Mouse (Mus musculus) intestine, embryonic 16.5 days (tissue): ENCODE data around the gene Pcgf6. TPM values are rescaled to one million over a fixed set of nuclear protein-coding genes. Genes with fewer than 3 reads are reported as not detected.

Experiments
- ATAC-seq: fragments of 200-750 bp; cut with Nextera tagmentation; 2 replicates; pipeline ENCODE4 v1.8.0; 2017; ENCODE audit warnings: moderate TSS enrichment, moderate library complexity
- H3K27ac ChIP-seq: fragments of 300-500 bp; sonication (generic); 2 replicates; pipeline ENCODE4 v1.5.1; 2014; ENCODE audit warnings: mild to moderate bottlenecking, low read length
- H3K27me3 ChIP-seq: fragments of 300-500 bp; sonication (generic); replicated peaks from 2 replicates; pipeline ENCODE4 v1.6.1; 2014; ENCODE audit warnings: low read length, control low read depth, mixed read lengths; ENCODE audit not compliant: control insufficient read depth, insufficient read depth
- H3K36me3 ChIP-seq: fragments of 300-500 bp; sonication (generic); 2 replicates; pipeline ENCODE4 v1.6.1; 2014; ENCODE audit warnings: low read length, control low read depth; ENCODE audit not compliant: control insufficient read depth, insufficient read depth
- H3K4me1 ChIP-seq: fragments of 300-500 bp; sonication (generic); 2 replicates; pipeline ENCODE4 v1.6.1; 2014; ENCODE audit warnings: low read length, control low read depth, mixed read lengths; ENCODE audit not compliant: control insufficient read depth, insufficient read depth
- H3K4me2 ChIP-seq: fragments of 300-500 bp; sonication (generic); 2 replicates; pipeline ENCODE4 v1.6.1; 2014; ENCODE audit warnings: low read depth, low read length, control low read depth
- H3K4me3 ChIP-seq: fragments of 300-500 bp; sonication (generic); 2 replicates; pipeline ENCODE4 v1.5.1; 2014; ENCODE audit warnings: mild to moderate bottlenecking, low read length
- H3K9ac ChIP-seq: fragments of 300-500 bp; sonication (generic); 2 replicates; pipeline ENCODE4 v1.6.1; 2014; ENCODE audit warnings: low read depth, low read length
- H3K9me3 ChIP-seq: fragments of 300-500 bp; sonication (generic); 2 replicates; pipeline ENCODE4 v1.6.1; 2016; ENCODE audit warnings: low read length, control low read depth; ENCODE audit not compliant: control insufficient read depth
- WGBS: fragments of 180-500 bp; shearing (Covaris S2); extraction: QIAGEN DNeasy Blood & Tissue Kit; methylation state at CpG from one replicate; pipeline ENCODE4 v1.1.7; 2014; 5-methylcytosine and 5-hydroxymethylcytosine counted together
- polyA plus RNA-seq: library from polyadenylated mRNA; unstranded; fragments of >200 nt; fragmentation: Nextera tagmentation; extraction: Ambion mirVana; gene quantifications from 2 replicates; pipeline ENCODE4 v1.2.1, GENCODE M21; 2015

The Pcgf6 gene
- polyA plus RNA-seq, 1 experiment from 2014 or later: 16.7 TPM

DNA sequence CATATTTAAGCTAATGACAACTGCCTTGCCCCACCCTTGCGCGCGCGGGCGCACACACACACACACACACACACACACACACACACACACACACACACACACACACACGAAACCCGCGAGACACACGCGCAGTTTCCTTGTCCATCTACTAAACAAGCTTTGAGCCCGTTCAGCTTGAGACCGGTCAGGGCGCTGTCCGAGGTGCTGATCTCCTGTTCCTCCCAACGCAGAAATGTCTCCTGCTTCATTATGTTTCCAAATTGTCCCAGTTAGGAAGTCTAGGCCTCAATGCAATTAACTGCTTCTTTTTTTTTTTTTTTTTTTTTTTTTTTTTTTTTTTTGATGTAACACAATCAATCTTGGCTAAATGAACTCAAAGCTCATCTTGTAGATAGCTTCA is 34.2 kb downstream of the Pcgf6 start:
- peaks cover 51% of the 10 kb centered on the region for H3K27me3 ChIP-seq
- H3K4me2 ChIP-seq: no peak overlapping the region
- peaks cover 13% of the 10 kb centered on the region for H3K4me1 ChIP-seq
- under 1% methylated on average over 15 of the region's 15 CpGs for WGBS
- no peaks in the 10 kb centered on the region for H3K9me3 ChIP-seq
- no peak overlapping the region for H3K9ac ChIP-seq
- no peak overlapping the region for H3K4me3 ChIP-seq
- H3K27ac ChIP-seq: no peak overlapping the region
- no peaks in the 10 kb centered on the region for H3K36me3 ChIP-seq
- ATAC-seq: no peak

- no peak overlapping the region for H3K4me2 ChIP-seq
- no peaks in the 10 kb centered on the region for H3K36me3 ChIP-seq
- no peaks in the 10 kb centered on the region for H3K9me3 ChIP-seq
- H3K4me3 ChIP-seq: peak overlapping the region; percentile 51; the same call in 1 of the 2 replicates
- 5% methylated on average over 9 of the region's 9 CpGs for WGBS
- no peak for ATAC-seq
- no peak overlapping the region for H3K9ac ChIP-seq
- H3K27me3 ChIP-seq: peaks cover 51% of the 10 kb centered on the region
- H3K27ac ChIP-seq: no peak overlapping the region
- H3K4me1 ChIP-seq: peaks cover 13% of the 10 kb centered on the region
These were observed 34.7 kb downstream of the Pcgf6 start for GRCm38 (mm10) chr19:47015965-47016364.

- ATAC-seq: peak; percentile 36
These were observed 35.3 kb downstream of the Pcgf6 start for GRCm38 (mm10) chr19:47015396-47015795.

DNA sequence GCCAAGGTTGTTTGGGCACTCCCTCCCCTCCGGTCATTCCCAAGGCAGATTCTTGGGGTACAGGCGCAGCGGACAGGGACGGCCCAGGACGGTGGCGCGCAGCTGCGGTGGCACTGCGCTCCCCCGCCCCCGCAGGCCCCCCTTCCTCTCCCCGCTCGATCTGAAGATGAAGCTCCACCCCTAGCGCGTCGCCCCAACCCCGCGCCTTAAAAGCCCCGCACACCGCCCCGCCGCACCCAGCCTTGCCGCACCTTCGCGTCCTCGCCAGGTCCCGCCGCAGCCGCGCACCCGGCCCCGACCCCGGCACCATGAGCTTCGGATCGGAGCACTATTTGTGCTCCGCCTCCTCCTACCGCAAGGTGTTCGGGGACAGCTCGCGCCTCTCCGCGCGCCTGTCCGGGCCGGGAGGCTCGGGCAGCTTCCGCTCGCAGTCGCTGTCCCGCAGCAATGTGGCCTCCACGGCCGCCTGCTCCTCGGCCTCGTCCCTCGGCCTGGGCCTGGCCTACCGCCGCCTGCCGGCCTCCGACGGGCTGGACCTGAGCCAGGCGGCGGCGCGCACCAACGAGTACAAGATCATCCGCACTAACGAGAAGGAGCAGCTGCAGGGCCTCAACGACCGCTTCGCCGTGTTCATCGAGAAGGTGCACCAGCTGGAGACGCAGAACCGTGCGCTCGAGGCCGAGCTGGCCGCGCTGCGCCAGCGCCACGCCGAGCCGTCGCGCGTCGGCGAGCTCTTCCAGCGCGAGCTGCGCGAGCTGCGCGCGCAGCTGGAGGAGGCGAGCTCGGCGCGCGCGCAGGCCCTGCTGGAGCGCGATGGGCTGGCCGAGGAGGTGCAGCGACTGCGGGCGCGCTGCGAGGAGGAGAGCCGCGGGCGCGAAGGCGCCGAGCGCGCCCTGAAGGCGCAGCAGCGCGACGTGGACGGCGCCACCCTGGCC is 36.0 kb downstream of the Pcgf6 start, which contains the start of the genes Ina and Nt5c2:
Gene Ina (plus strand): TSS at position 252 of the 935 bp plus-strand sequence.
Gene Nt5c2 (minus strand): TSS at position 707 of the 935 bp plus-strand sequence.
- H3K36me3 ChIP-seq: no peaks in the 10 kb centered on the region
- peak within 1 kb of the TSS; percentile 49; the same call in 1 of the 2 replicates for H3K9ac ChIP-seq
- H3K4me2 ChIP-seq: peak within 1 kb of the TSS; percentile 89
- ATAC-seq: peak; percentile 88
- peaks cover 13% of the 10 kb centered on the region for H3K4me1 ChIP-seq
- H3K27ac ChIP-seq: no peak within 1 kb of the TSS; the same call in 1 of the 2 replicates
- WGBS: under 1% methylated on average over 113 of the region's 124 CpGs
- peaks cover 51% of the 10 kb centered on the region for H3K27me3 ChIP-seq
- peak within 1 kb of the TSS; percentile 51 for H3K4me3 ChIP-seq
- no peaks in the 10 kb centered on the region for H3K9me3 ChIP-seq

More at GRCm38 (mm10) chr19:47015396-47015795, 35.3 kb downstream of the Pcgf6 start:
- Histone ChIP-seq H3K4me1 (peaks cover 13% of the 10 kb centered on the region), H3K4me2 (peak overlapping the region; percentile 89), H3K27ac (no peak overlapping the region), H3K9ac (no peak overlapping the region), H3K27me3 (peaks cover 51% of the 10 kb centered on the region), H3K36me3 (no peaks in the 10 kb centered on the region), H3K4me3 (peak overlapping the region; percentile 51), H3K9me3 (no peaks in the 10 kb centered on the region)
- 2% methylated on average over 37 of the region's 37 CpGs for WGBS

DNA sequence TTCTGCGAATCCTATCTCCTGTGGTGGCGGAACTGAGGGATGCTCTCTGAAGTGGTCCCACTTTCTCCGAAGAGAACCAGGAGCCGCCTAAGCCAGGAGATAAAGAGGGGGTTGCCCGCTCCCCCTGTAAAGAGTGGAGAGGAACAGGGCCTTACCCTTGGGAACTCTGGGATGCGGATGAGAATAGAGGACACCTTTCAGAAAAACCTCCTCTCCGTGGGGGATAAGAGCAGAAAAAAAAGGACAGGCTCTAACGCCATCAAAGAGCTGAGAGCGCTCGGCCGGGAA is 36.6 kb downstream of the Pcgf6 start:
- Histone ChIP-seq H3K27me3 (peaks cover 51% of the 10 kb centered on the region), H3K27ac (no peak overlapping the region), H3K9ac (no peak overlapping the region), H3K4me1 (peaks cover 13% of the 10 kb centered on the region), H3K4me2 (peak overlapping the region; percentile 89), H3K4me3 (peak overlapping the region; percentile 51), H3K36me3 (no peaks in the 10 kb centered on the region), H3K9me3 (no peaks in the 10 kb centered on the region)
- ATAC-seq: no peak
- WGBS: 1% methylated on average over 11 of the region's 11 CpGs

DNA sequence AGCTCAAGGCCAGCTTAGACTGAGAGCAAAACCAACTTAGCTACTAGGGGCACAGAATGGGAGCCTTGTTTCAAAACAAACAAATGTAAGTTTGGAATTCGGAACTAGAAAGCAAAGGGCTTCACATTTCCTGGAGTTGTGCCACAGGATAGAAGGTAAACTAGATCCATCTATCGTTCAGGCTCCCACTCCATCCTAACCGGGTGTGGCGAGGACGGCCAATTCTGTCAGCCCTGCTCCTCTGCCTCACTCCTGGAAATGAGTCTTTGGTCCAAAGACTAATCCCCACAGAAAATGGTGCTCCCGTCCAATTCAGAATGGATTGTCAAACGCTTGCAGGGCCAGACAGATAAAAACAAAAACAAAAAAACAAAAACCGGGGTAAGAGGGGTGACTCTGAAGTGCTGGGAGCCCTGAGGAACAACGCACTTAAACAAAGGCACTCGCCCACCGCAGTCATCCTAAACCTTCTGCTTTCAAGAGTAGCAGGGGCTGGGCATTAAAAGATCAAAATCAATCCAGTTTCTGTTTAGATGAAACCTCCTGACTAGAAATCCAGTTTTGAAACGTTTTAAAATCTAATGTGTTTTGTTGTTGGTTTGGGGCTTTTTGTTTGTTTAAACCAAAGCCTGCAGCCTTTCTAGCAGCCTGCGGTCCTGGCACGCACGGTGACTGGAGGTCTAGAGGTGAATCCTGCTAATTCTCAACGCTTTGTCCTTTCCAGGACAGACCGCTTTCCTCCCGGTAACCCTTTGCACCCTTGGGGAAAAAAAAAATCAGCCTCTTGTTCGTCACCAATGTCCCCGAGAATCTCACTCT is 37.2 kb downstream of the Pcgf6 start:
- H3K36me3 ChIP-seq: no peaks in the 10 kb centered on the region
- ATAC-seq: no peak
- H3K9ac ChIP-seq: no peak overlapping the region
- H3K27me3 ChIP-seq: peaks cover 51% of the 10 kb centered on the region
- H3K9me3 ChIP-seq: no peaks in the 10 kb centered on the region
- H3K27ac ChIP-seq: no peak overlapping the region
- peaks cover 13% of the 10 kb centered on the region for H3K4me1 ChIP-seq
- H3K4me3 ChIP-seq: peak overlapping the region; percentile 51; the same call in 1 of the 2 replicates
- no peak overlapping the region for H3K4me2 ChIP-seq
- 14% methylated on average over 20 of the region's 20 CpGs for WGBS

DNA sequence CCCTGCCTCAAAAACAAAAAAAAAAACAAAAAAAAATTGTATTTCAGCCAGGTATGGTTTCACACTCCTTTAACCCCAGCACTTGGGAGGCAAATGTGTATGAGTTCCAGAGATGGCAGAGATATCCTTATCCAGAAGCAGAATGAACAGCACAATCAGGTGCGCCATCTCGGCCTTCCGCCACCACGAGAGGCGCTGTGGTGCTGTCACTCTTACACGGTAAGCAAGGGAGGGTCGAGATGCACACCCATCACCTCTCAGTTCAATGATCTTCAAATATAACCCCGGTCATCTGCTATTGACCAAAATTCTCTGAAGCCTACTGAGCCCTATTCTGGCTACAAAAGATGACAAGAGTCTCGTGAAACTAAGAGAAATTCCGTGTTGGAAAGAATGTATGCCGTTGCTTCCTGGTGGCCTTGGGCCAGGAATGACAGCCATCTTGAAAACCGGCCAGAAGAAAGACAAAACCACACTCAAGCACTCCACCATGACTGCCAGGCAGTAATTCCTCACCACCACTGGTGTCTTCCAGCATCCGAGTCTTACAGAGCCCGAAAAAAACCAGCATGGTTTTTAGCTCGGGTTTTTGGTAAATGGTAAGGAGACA is 38.1 kb downstream of the Pcgf6 start:
- 90% methylated on average over 15 of the region's 15 CpGs for WGBS
- H3K4me2 ChIP-seq: no peak overlapping the region
- no peak overlapping the region for H3K9ac ChIP-seq
- no peaks in the 10 kb centered on the region for H3K36me3 ChIP-seq
- peaks cover 43% of the 10 kb centered on the region for H3K27me3 ChIP-seq
- no peak overlapping the region for H3K27ac ChIP-seq
- H3K4me1 ChIP-seq: peaks cover 13% of the 10 kb centered on the region
- H3K4me3 ChIP-seq: no peak overlapping the region
- ATAC-seq: no peak
- 0 out of 2 replicates have a peak, but pooled peaks cover 3% of the 10 kb centered on the region for H3K9me3 ChIP-seq

GRCm38 (mm10) chr19:47009943-47010342 is 40.8 kb downstream of the Pcgf6 start:
- Histone ChIP-seq H3K9ac (no peak overlapping the region), H3K27me3 (peaks cover 29% of the 10 kb centered on the region), H3K36me3 (no peaks in the 10 kb centered on the region), H3K27ac (no peak overlapping the region), H3K4me1 (peaks cover 7% of the 10 kb centered on the region), H3K4me2 (no peak overlapping the region), H3K9me3 (0 out of 2 replicates have a peak, but pooled peaks cover 3% of the 10 kb centered on the region), H3K4me3 (no peak overlapping the region)
- ATAC-seq: no peak
- WGBS: 72% methylated on average over 5 of the region's 5 CpGs

DNA sequence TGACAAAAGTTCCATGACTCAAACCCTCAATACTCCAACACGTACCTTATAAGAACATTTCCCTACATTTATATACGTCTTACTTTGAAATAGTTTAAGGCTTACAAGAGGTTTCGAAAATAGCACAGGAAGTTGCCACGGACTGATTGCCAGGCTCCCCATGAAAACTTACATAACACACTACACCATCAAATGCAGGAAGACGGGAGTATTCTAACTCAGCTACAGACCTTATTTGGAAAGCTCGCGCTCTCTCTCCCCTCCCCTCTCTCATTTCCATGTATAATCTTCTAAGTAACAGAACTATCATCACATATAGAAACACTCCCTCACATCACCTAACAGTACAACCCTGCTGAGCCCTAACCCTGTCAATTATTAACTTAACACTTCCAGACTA is 41.3 kb downstream of the Pcgf6 start:
- H3K27me3 ChIP-seq: peaks cover 24% of the 10 kb centered on the region
- H3K9me3 ChIP-seq: 0 out of 2 replicates have a peak, but pooled peaks cover 3% of the 10 kb centered on the region
- no peak overlapping the region for H3K4me2 ChIP-seq
- H3K4me1 ChIP-seq: peaks cover 2% of the 10 kb centered on the region
- 81% methylated on average over 7 of the region's 7 CpGs for WGBS
- H3K9ac ChIP-seq: no peak overlapping the region
- no peak for ATAC-seq
- H3K4me3 ChIP-seq: no peak overlapping the region
- no peaks in the 10 kb centered on the region for H3K36me3 ChIP-seq
- H3K27ac ChIP-seq: no peak overlapping the region
